Comparison of ENCODE assay signal across 17 mouse cellular contexts in genomic region chr6:28306702-28307101, GRCm38 (mm10).
"Had no signal": no experiment of that assay in that cellular context is flagged by ENCODE, and none has a peak within 500 bp of the region (broad histone marks: within the 10 kb centered on the region; RNA-seq: fewer than 3 reads in every experiment).

No protein-coding gene starts in this region.

- H3K4me1 ChIP-seq: midbrain, embryonic 13.5 days; midbrain, embryonic 15.5 days; neural tube, embryonic 12.5 days; stomach, embryonic 15.5 days had no signal

- H3K9me3 ChIP-seq: midbrain, embryonic 13.5 days; midbrain, embryonic 15.5 days; neural tube, embryonic 12.5 days; stomach, embryonic 15.5 days had no signal

- DNase-seq: lung, adult 18-20 months; lung, embryonic 14.5 days; lung, postnatal 10 days; lung, postnatal 4 days; right cerebral cortex, postnatal 14 days; right cerebral cortex, postnatal 4 days; spleen, adult 18-20 months; thymus, adult 2 months; thymus, postnatal 25 days; thymus, postnatal 4 days had no signal

- H3K36me3 ChIP-seq: midbrain, embryonic 13.5 days; midbrain, embryonic 15.5 days; neural tube, embryonic 12.5 days; stomach, embryonic 15.5 days had no signal

- H3K27ac ChIP-seq: midbrain, embryonic 13.5 days; midbrain, embryonic 15.5 days; neural tube, embryonic 12.5 days; stomach, embryonic 15.5 days; stomach, postnatal 0 days had no signal

- ATAC-seq: midbrain, embryonic 13.5 days; midbrain, embryonic 15.5 days had no signal

- H3K9ac ChIP-seq: lung, embryonic 14.5 days; midbrain, embryonic 13.5 days; midbrain, embryonic 15.5 days; neural tube, embryonic 12.5 days; stomach, embryonic 15.5 days had no signal

- H3K4me3 ChIP-seq: megakaryocyte, embryonic 14.5 days; midbrain, embryonic 13.5 days; midbrain, embryonic 15.5 days; neural tube, embryonic 12.5 days; stomach, embryonic 15.5 days had no signal

- H3K4me2 ChIP-seq: lung, embryonic 14.5 days; midbrain, embryonic 11.5 days; midbrain, embryonic 13.5 days; midbrain, embryonic 15.5 days; neural tube, embryonic 12.5 days; stomach, embryonic 15.5 days had no signal

- H3K27me3 ChIP-seq: megakaryocyte, embryonic 14.5 days; midbrain, embryonic 13.5 days; midbrain, embryonic 15.5 days; neural tube, embryonic 12.5 days; stomach, embryonic 15.5 days had no signal
